Mouse (Mus musculus): Measurements from ENCODE around the gene Susd3.

DNA sequence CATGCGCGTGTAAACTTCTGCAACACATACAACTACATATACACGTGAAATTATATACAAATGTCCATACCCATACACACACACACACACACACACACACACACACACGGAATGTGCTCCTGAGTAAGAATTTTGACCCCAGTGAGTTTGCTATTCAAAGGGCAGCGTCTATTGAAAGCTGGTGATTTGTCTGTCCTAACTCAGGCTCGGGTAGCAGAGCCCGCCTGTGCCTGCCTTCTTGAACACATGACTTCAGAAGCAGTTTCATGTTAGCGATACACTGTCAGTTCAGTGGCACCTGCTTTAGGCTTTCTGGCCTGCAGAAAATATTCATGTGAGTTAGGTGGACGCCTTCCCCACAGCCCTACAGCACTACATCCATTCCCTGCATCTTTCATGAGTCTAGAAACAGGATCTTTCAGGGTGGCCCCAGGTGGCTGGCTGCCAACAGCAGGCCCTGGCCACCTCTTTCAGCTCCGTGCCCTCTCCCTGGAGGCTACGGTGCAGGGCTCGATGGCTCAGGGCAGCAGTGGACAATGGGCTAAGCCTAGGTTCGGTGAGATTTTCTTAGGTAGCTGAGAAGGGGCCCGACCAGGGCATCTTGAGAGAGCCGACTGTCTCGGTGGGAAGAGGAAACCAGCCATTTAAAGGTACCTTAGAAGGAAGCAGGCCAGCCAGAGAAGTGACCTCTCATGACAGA, 56.2 kb downstream of the Susd3 start:
- TF ChIP-seq POLR2A (IDR thresholded peaks at IDR 0.05; ENCODE audit: borderline replicate concordance, extremely low read depth, low read depth, low read length) (no peak), CTCF (IDR thresholded peaks at IDR 0.05; ENCODE audit: insufficient read depth, low read length) (no peak)

All from lung, adult 2 months (tissue).